Mouse (Mus musculus) liver, postnatal 0 days (tissue): ENCODE data around the gene Spin2d. TPM values are rescaled to one million over a fixed set of nuclear protein-coding genes. Genes with fewer than 3 reads are reported as not detected.
"Not testable (repeated sequence)": the region's sequence is repeated elsewhere in the genome, so short reads cannot be mapped to it uniquely, and the experiment has no call there.

Experiments used
- ATAC-seq: fragments of 200-750 bp; cut with Nextera tagmentation; 2 replicates; pipeline ENCODE4 v1.8.0; 2017; ENCODE audit warnings: mild to moderate bottlenecking, moderate library complexity
- DNase-seq: peaks from one replicate; pipeline ENCODE4 v3.0.0-alpha.2; 2016
- H3K27ac ChIP-seq: fragments of 300-500 bp; sonication (generic); 2 replicates; pipeline ENCODE4 v1.5.1; 2014; ENCODE audit warnings: antibody characterized with exemption, moderate library complexity, mild to moderate bottlenecking, low read depth
- H3K27me3 ChIP-seq: fragments of 300-500 bp; sonication (generic); 2 replicates; pipeline ENCODE4 v1.6.1; 2014; ENCODE audit warnings: low read length, control low read depth, mixed read lengths; ENCODE audit not compliant: insufficient read depth
- H3K36me3 ChIP-seq: fragments of 300-500 bp; sonication (generic); replicated peaks from 2 replicates; pipeline ENCODE4 v1.6.1; 2014; ENCODE audit warnings: mild to moderate bottlenecking, control low read depth, low read length, moderate library complexity, mixed read lengths; ENCODE audit not compliant: insufficient read depth
- H3K4me1 ChIP-seq: fragments of 300-500 bp; sonication (generic); 2 replicates; pipeline ENCODE4 v1.6.1; 2014; ENCODE audit warnings: antibody characterized with exemption, mild to moderate bottlenecking, control low read depth; ENCODE audit not compliant: insufficient read depth
- H3K4me2 ChIP-seq: fragments of 300-500 bp; sonication (generic); 2 replicates; pipeline ENCODE4 v1.6.1; 2014; ENCODE audit warnings: low read depth, mild to moderate bottlenecking, low read length, moderate library complexity, mixed read lengths
- H3K4me3 ChIP-seq: fragments of 300-500 bp; sonication (generic); 2 replicates; pipeline ENCODE4 v1.5.1; 2014; ENCODE audit warnings: low read depth, low read length
- H3K9ac ChIP-seq: fragments of 300-500 bp; sonication (generic); replicated peaks from 2 replicates; pipeline ENCODE4 v1.6.1; 2014; ENCODE audit warnings: mild to moderate bottlenecking, moderate library complexity
- H3K9me3 ChIP-seq: fragments of 300-500 bp; sonication (generic); 2 replicates; pipeline ENCODE4 v1.6.1; 2016; ENCODE audit warnings: mild to moderate bottlenecking, control low read depth, low read length, mixed read lengths
- CTCF ChIP-seq: sonication (generic); IDR thresholded peaks from 2 replicates; pipeline ENCODE4 v1.5.1; 2016; ENCODE audit warnings: antibody characterized with exemption, low read depth
- EP300 ChIP-seq: IDR thresholded peaks from 2 replicates; pipeline ENCODE4 v1.6.1; 2016; ENCODE audit warnings: antibody characterized with exemption, low read depth, mild to moderate bottlenecking
- WGBS: fragments of 180-500 bp; shearing (Covaris S2); extraction: QIAGEN DNeasy Blood & Tissue Kit; methylation state at CpG from one replicate; pipeline ENCODE4 v1.1.7; 2014; ENCODE audit not compliant: insufficient replicate concordance; 5-methylcytosine and 5-hydroxymethylcytosine counted together
- polyA plus RNA-seq: library from polyadenylated mRNA; unstranded; fragments of >200 nt; fragmentation: Nextera tagmentation; extraction: Ambion mirVana; gene quantifications from 2 replicates; pipeline ENCODE4 v1.2.1, GENCODE M21; 2015

Gene Spin2d
- polyA plus RNA-seq, result not detected in 2 replicates

GRCm38 (mm10) chrX:73176889-73177288 lies at the start of gene Spin2d:
TSS of gene Spin2d (minus strand) at chrX:73176989.
- not testable (repeated sequence) for H3K4me3 ChIP-seq, H3K4me2 ChIP-seq, H3K27me3 ChIP-seq, ATAC-seq, DNase-seq, H3K36me3 ChIP-seq, H3K27ac ChIP-seq, H3K9me3 ChIP-seq, H3K4me1 ChIP-seq, H3K9ac ChIP-seq
- 84% methylated on average over 6 of the region's 15 CpGs for WGBS

- Histone ChIP-seq H3K4me3 (no peak overlapping the region), H3K9ac (no peak overlapping the region), H3K27me3 (no peaks in the 10 kb centered on the region), H3K27ac (no peak overlapping the region), H3K36me3 (no peaks in the 10 kb centered on the region), H3K4me2 (no peak overlapping the region), H3K4me1 (peaks cover 4% of the 10 kb centered on the region; the same call in 1 of the 2 replicates), H3K9me3 (no peaks in the 10 kb centered on the region)
- DNase-seq (no peak), ATAC-seq (no peak)
- no peak for TF ChIP-seq CTCF
- TF ChIP-seq EP300, result no peak
- WGBS, result 57% methylated on average over 1 of the region's 1 CpGs
Measured at GRCm38 (mm10) chrX:73225365-73225764, 48.6 kb upstream of the Spin2d start.

GRCm38 (mm10) chrX:73213819-73214564 lies 37.2 kb upstream of the Spin2d start, which contains the start of gene Xlr4b:
TSS of gene Xlr4b (plus strand) at chrX:73214333.
- not testable (repeated sequence) for H3K4me3 ChIP-seq, DNase-seq, H3K9ac ChIP-seq, H3K4me2 ChIP-seq, H3K36me3 ChIP-seq, H3K27me3 ChIP-seq, H3K27ac ChIP-seq, H3K4me1 ChIP-seq, ATAC-seq, H3K9me3 ChIP-seq
- WGBS, result 61% methylated on average over 11 of the region's 19 CpGs

GRCm38 (mm10) chrX:73191934-73192333 lies 15.1 kb upstream of the Spin2d start, which contains the start of gene Xlr3b:
TSS of gene Xlr3b (plus strand) at chrX:73192207.
- H3K36me3 ChIP-seq, H3K4me3 ChIP-seq, H3K27ac ChIP-seq, H3K4me2 ChIP-seq, H3K9me3 ChIP-seq, ATAC-seq, H3K4me1 ChIP-seq, H3K9ac ChIP-seq, H3K27me3 ChIP-seq: not testable (repeated sequence)
- 82% methylated on average over 8 of the region's 12 CpGs for WGBS
- DNase-seq, result peak; percentile 10

GRCm38 (mm10) chrX:73149350-73149749 lies 27.4 kb downstream of the Spin2d start, which contains the start of gene DXBay18:
TSS of gene DXBay18 (minus strand) at chrX:73149450.
- not testable (repeated sequence) for H3K27ac ChIP-seq, H3K4me3 ChIP-seq, H3K27me3 ChIP-seq, H3K36me3 ChIP-seq, H3K9me3 ChIP-seq, ATAC-seq, H3K4me1 ChIP-seq, DNase-seq, H3K4me2 ChIP-seq, H3K9ac ChIP-seq
- WGBS, result no CpG with 5 or more reads among the region's 7 CpGs

- H3K9me3 ChIP-seq, H3K9ac ChIP-seq, DNase-seq, H3K36me3 ChIP-seq, H3K4me2 ChIP-seq, H3K27ac ChIP-seq, ATAC-seq, H3K4me1 ChIP-seq, H3K27me3 ChIP-seq, H3K4me3 ChIP-seq: not testable (repeated sequence)
- WGBS, result no CpG with 5 or more reads among the region's 20 CpGs
Measured at GRCm38 (mm10) chrX:73148496-73148895, 28.3 kb downstream of the Spin2d start, which contains the start of gene Xlr5b. TSS of gene Xlr5b (plus strand) at chrX:73148796.

GRCm38 (mm10) chrX:73143218-73143618 lies 33.6 kb downstream of the Spin2d start:
- H3K27ac ChIP-seq, H3K4me1 ChIP-seq, H3K27me3 ChIP-seq, H3K4me3 ChIP-seq, H3K4me2 ChIP-seq, H3K9me3 ChIP-seq, H3K9ac ChIP-seq, H3K36me3 ChIP-seq, DNase-seq: not testable (repeated sequence)
- peak; percentile 94 for ATAC-seq
- no CpG with 5 or more reads among the region's 7 CpGs for WGBS

Other genes starting within 250 kb of the Spin2d start
- 0.33 and 0.34 TPM in 2 replicates for gene Zfp185, start 189.7 kb downstream of the Spin2d start, polyA plus RNA-seq
- not detected in 2 replicates for gene Pnma5, start 139.9 kb downstream of the Spin2d start, polyA plus RNA-seq
- gene Pnma3, start 112.2 kb downstream of the Spin2d start, polyA plus RNA-seq, result not detected in 2 replicates
- gene Xlr4a, start 94.5 kb downstream of the Spin2d start, polyA plus RNA-seq, result 0.55 and 2.1 TPM in 2 replicates
- 0.74 and 4.1 TPM in 2 replicates for gene Xlr3a, start 79.9 kb downstream of the Spin2d start, polyA plus RNA-seq
- gene Gm14685, start 59.9 kb downstream of the Spin2d start, polyA plus RNA-seq, result 0.09 and 0.21 TPM in 2 replicates
- gene Xlr5b, start 28.2 kb downstream of the Spin2d start, polyA plus RNA-seq, result not detected in 2 replicates
- 0.07 TPM in 1 of 2 replicates, not detected in the other for gene DXBay18, start 27.5 kb downstream of the Spin2d start, polyA plus RNA-seq
- 0.80 and 2.0 TPM in 2 replicates for gene Xlr3b, start 15.2 kb upstream of the Spin2d start, polyA plus RNA-seq
- gene Xlr4b, start 37.3 kb upstream of the Spin2d start, polyA plus RNA-seq, result 0.85 and 1.1 TPM in 2 replicates
- gene F8a, start 51.3 kb upstream of the Spin2d start, polyA plus RNA-seq, result 5.6 and 5.7 TPM in 2 replicates
- 0.25 and 0.29 TPM in 2 replicates for gene Xlr4c, start 66.1 kb upstream of the Spin2d start, polyA plus RNA-seq
- not detected in 2 replicates for gene Xlr3c, start 88.4 kb upstream of the Spin2d start, polyA plus RNA-seq
- not detected in 2 replicates for gene Xlr5a, start 116.0 kb upstream of the Spin2d start, polyA plus RNA-seq
- not detected in 2 replicates for gene Xlr5c, start 116.0 kb upstream of the Spin2d start, polyA plus RNA-seq
- gene Gm45015, start 159.9 kb upstream of the Spin2d start, polyA plus RNA-seq, result not detected in 2 replicates
- 1.7 and 1.8 TPM in 2 replicates for gene Zfp275, start 165.6 kb upstream of the Spin2d start, polyA plus RNA-seq
- not detected in 2 replicates for gene Gm18336, start 221.7 kb upstream of the Spin2d start, polyA plus RNA-seq
- gene Zfp92, start 234.1 kb upstream of the Spin2d start, polyA plus RNA-seq, result not detected in 2 replicates